ENCODE assay signal across 8 mouse cellular contexts in genomic region chr7:68302586-68303433, GRCm38 (mm10). TPM values are rescaled to one million over a fixed set of nuclear protein-coding genes. Genes with fewer than 3 reads are reported as not detected.
DNase-seq lines count a peak whose midpoint lies in the region; ATAC-seq and TF ChIP-seq lines count a peak whose summit lies in the region.

No protein-coding gene starts in this region.

- H3K4me1 ChIP-seq in heart, embryonic 12.5 days (replicated peaks) = peaks cover 3% of the 10 kb centered on the region; the same call in 1 of the 2 replicates
- no peaks in the 10 kb centered on the region for H3K4me1 ChIP-seq in kidney, embryonic 16.5 days (ENCODE audit: insufficient read depth, low read length)
- H3K4me1 ChIP-seq in liver, embryonic 11.5 days (replicated peaks; ENCODE audit: control insufficient read depth, insufficient read depth, low read length) = no peaks in the 10 kb centered on the region
- H3K4me1 ChIP-seq in stomach, embryonic 14.5 days (ENCODE audit: control insufficient read depth, insufficient read depth, low read length) = no peaks in the 10 kb centered on the region

- no peaks in the 10 kb centered on the region for H3K36me3 ChIP-seq in C2C12 (ENCODE audit: control insufficient read depth, insufficient read depth)
- no peaks in the 10 kb centered on the region for H3K36me3 ChIP-seq in heart, embryonic 12.5 days
- no peaks in the 10 kb centered on the region for H3K36me3 ChIP-seq in kidney, embryonic 16.5 days (ENCODE audit: insufficient read depth, low read length)
- H3K36me3 ChIP-seq in liver, embryonic 11.5 days (ENCODE audit: control insufficient read depth, insufficient read depth, low read length) = no peaks in the 10 kb centered on the region
- no peaks in the 10 kb centered on the region for H3K36me3 ChIP-seq in stomach, embryonic 14.5 days (ENCODE audit: control insufficient read depth, insufficient read depth, low read length)

- H3K27ac ChIP-seq in heart, embryonic 12.5 days (ENCODE audit: poor library complexity, severe bottlenecking) = no peak overlapping the region
- H3K27ac ChIP-seq in kidney, embryonic 16.5 days (ENCODE audit: low read length) = no peak overlapping the region
- H3K27ac ChIP-seq in liver, embryonic 11.5 days (ENCODE audit: low read depth, low read length) = no peak overlapping the region
- H3K27ac ChIP-seq in stomach, embryonic 14.5 days (ENCODE audit: low read length) = no peak overlapping the region

- H3K9ac ChIP-seq in heart, embryonic 12.5 days = no peak overlapping the region
- no peak overlapping the region; the same call in 1 of the 2 replicates for H3K9ac ChIP-seq in kidney, embryonic 16.5 days (replicated peaks; ENCODE audit: low read length)
- no peak overlapping the region for H3K9ac ChIP-seq in liver, embryonic 11.5 days (ENCODE audit: low read depth, low read length)
- H3K9ac ChIP-seq in stomach, embryonic 14.5 days (replicated peaks; ENCODE audit: low read depth, low read length) = no peak overlapping the region

- no peaks in the 10 kb centered on the region for H3K9me3 ChIP-seq in heart, embryonic 12.5 days (replicated peaks)
- H3K9me3 ChIP-seq in kidney, embryonic 16.5 days (ENCODE audit: low read length) = no peaks in the 10 kb centered on the region
- no peaks in the 10 kb centered on the region for H3K9me3 ChIP-seq in liver, embryonic 11.5 days (ENCODE audit: control insufficient read depth, low read length)
- no peaks in the 10 kb centered on the region for H3K9me3 ChIP-seq in stomach, embryonic 14.5 days (ENCODE audit: control insufficient read depth, low read depth, low read length)

- peak; percentile 79 for ATAC-seq in erythroblast, adult 5-6 weeks (replicated peaks; ENCODE audit: low FRiP score, poor library complexity, severe bottlenecking)
- no peak for ATAC-seq in heart, embryonic 12.5 days (ENCODE audit: insufficient number of reproducible peaks, low FRiP score)
- ATAC-seq in kidney, embryonic 16.5 days (ENCODE audit: low FRiP score, low TSS enrichment) = peak; percentile 84; the same call in 1 of the 2 replicates
- no peak for ATAC-seq in liver, embryonic 11.5 days (replicated peaks; ENCODE audit: low FRiP score)
- ATAC-seq in stomach, embryonic 14.5 days (ENCODE audit: insufficient number of reproducible peaks, insufficient read depth, low FRiP score, low read depth) = 0 out of 2 replicates have a peak, but pooled peaks have one; percentile 53

- H3K27me3 ChIP-seq in C2C12 (ENCODE audit: control insufficient read depth, insufficient read depth, insufficient read length) = no peaks in the 10 kb centered on the region
- H3K27me3 ChIP-seq in heart, embryonic 12.5 days (replicated peaks) = no peaks in the 10 kb centered on the region
- H3K27me3 ChIP-seq in kidney, embryonic 16.5 days (ENCODE audit: insufficient read depth, low read length) = no peaks in the 10 kb centered on the region
- no peaks in the 10 kb centered on the region for H3K27me3 ChIP-seq in liver, embryonic 11.5 days (replicated peaks; ENCODE audit: control insufficient read depth, insufficient read depth, low read length)
- H3K27me3 ChIP-seq in stomach, embryonic 14.5 days (ENCODE audit: control insufficient read depth, insufficient read depth, low read length) = no peaks in the 10 kb centered on the region

- TF ChIP-seq POLR2A in brain, embryonic 14.5 days (IDR thresholded peaks at IDR 0.05; ENCODE audit: borderline replicate concordance, extremely low read depth, insufficient read depth, insufficient read length, poor library complexity, severe bottlenecking) = no peak

- peak overlapping the region; percentile 16 for H3K4me3 ChIP-seq in C2C12 (ENCODE audit: insufficient read depth, poor library complexity, severe bottlenecking)
- H3K4me3 ChIP-seq in heart, embryonic 12.5 days = peak overlapping the region; percentile 16
- peak overlapping the region; percentile 14; the same call in 1 of the 2 replicates for H3K4me3 ChIP-seq in kidney, embryonic 16.5 days (ENCODE audit: low read length)
- H3K4me3 ChIP-seq in liver, embryonic 11.5 days (ENCODE audit: low read depth, low read length) = peak overlapping the region; percentile 29; the same call in 1 of the 2 replicates
- no peak overlapping the region for H3K4me3 ChIP-seq in stomach, embryonic 14.5 days (ENCODE audit: low read depth, low read length)

- DNase-seq in brain, embryonic 14.5 days (ENCODE audit: low read depth) = peak; percentile 89
- DNase-seq in liver, embryonic 11.5 days (ENCODE audit: low spot score) = peak; percentile 75
- peak; percentile 85 for DNase-seq in naive thymus-derived CD4-positive, alpha-beta T cell, adult 2 months (ENCODE audit: low read depth)

- no peaks in the 10 kb centered on the region for H3K79me2 ChIP-seq in C2C12 (ENCODE audit: control insufficient read depth, insufficient read depth)

- 24% methylated on average over 18 of the region's 18 CpGs for WGBS in heart, embryonic 12.5 days
- 28% methylated on average over 18 of the region's 18 CpGs for WGBS in kidney, embryonic 16.5 days
- WGBS in liver, embryonic 11.5 days = 25% methylated on average over 18 of the region's 18 CpGs
- WGBS in stomach, embryonic 14.5 days = 27% methylated on average over 18 of the region's 18 CpGs

- peak overlapping the region; percentile 49 for H3K4me2 ChIP-seq in heart, embryonic 12.5 days
- peak overlapping the region; percentile 39 for H3K4me2 ChIP-seq in kidney, embryonic 16.5 days (replicated peaks; ENCODE audit: low read depth, low read length)
- H3K4me2 ChIP-seq in liver, embryonic 11.5 days = peak overlapping the region; percentile 58
- peak overlapping the region; percentile 27 for H3K4me2 ChIP-seq in stomach, embryonic 14.5 days (replicated peaks; ENCODE audit: low read depth, low read length)

- TF ChIP-seq CTCF in C2C12 (IDR thresholded peaks at IDR 0.05; ENCODE audit: control insufficient read depth, insufficient read depth, insufficient read length) = peak; percentile 70
- peak; percentile 95 for TF ChIP-seq CTCF in brain, embryonic 14.5 days (IDR thresholded peaks at IDR 0.05; ENCODE audit: borderline replicate concordance, extremely low read depth, insufficient read depth, insufficient read length)

- H3K79me3 ChIP-seq in C2C12 (ENCODE audit: low read depth) = no peaks in the 10 kb centered on the region

- H3ac ChIP-seq in C2C12 (ENCODE audit: control insufficient read depth, insufficient read length, low read depth) = peak overlapping the region; percentile 8

TF ChIP-seq in C2C12, 6 proteins besides CTCF, POLR2A, EP300 and RAD21:
- TF ChIP-seq MAX (IDR thresholded peaks at IDR 0.05) (no peak), USF1 (IDR thresholded peaks at IDR 0.05; ENCODE audit: low read depth) (no peak), MYOG (IDR thresholded peaks at IDR 0.05; ENCODE audit: control insufficient read depth, extremely low read depth, insufficient read length) (no peak), FOSL1 (IDR thresholded peaks at IDR 0.05; ENCODE audit: insufficient read depth, low read length, poor library complexity, severe bottlenecking) (no peak), MYOD1 (IDR thresholded peaks at IDR 0.05; ENCODE audit: control insufficient read depth, insufficient read length, low read depth) (no peak), CEBPB (IDR thresholded peaks at IDR 0.05; ENCODE audit: low read depth) (no peak)
TF ChIP-seq in C2C12: peak in this region for 0.

RNA-seq across cellular contexts. Expression of gene Fam169b, which starts 29.2 kb away (rescaled TPM):
- polyA plus RNA-seq in C2C12 (2012; fragmentation: generic; extraction: Trizol) = 0.06 TPM
- 0.05 and 0.10 TPM in 2 replicates for polyA plus RNA-seq in brain, embryonic 14.5 days (2012; rRNA removed)
- not detected in 2 replicates for total RNA-seq in erythroblast, adult 5-6 weeks (2015; ENCODE audit: low replicate concordance)
- 0.60 TPM in 1 of 2 replicates, not detected in the other for total RNA-seq in erythroblast, adult 5-6 weeks (2017; ENCODE audit: low replicate concordance)
- polyA plus RNA-seq in heart, embryonic 12.5 days (2016; fragmentation: Nextera tagmentation; extraction: Ambion mirVana) = 0.15 TPM in 1 of 2 replicates, not detected in the other
- polyA plus RNA-seq in kidney, embryonic 16.5 days (2015; fragmentation: Nextera tagmentation; extraction: Ambion mirVana) = 1.1 and 1.5 TPM in 2 replicates
- 0.26 and 0.29 TPM in 2 replicates for polyA plus RNA-seq in liver, embryonic 11.5 days (2014; fragmentation: Nextera tagmentation; extraction: Ambion mirVana)
- polyA plus RNA-seq in stomach, embryonic 14.5 days (2014; fragmentation: Nextera tagmentation; extraction: Ambion mirVana) = 0.17 and 0.21 TPM in 2 replicates

RNA-seq across cellular contexts. Expression of gene Pgpep1l, which starts 38.8 kb away (rescaled TPM):
- not detected for polyA plus RNA-seq in C2C12 (2012; fragmentation: generic; extraction: Trizol)
- 0.14 and 0.41 TPM in 2 replicates for polyA plus RNA-seq in brain, embryonic 14.5 days (2012; rRNA removed)
- not detected in 2 replicates for total RNA-seq in erythroblast, adult 5-6 weeks (2015; ENCODE audit: low replicate concordance)
- not detected in 2 replicates for total RNA-seq in erythroblast, adult 5-6 weeks (2017; ENCODE audit: low replicate concordance)
- polyA plus RNA-seq in heart, embryonic 12.5 days (2016; fragmentation: Nextera tagmentation; extraction: Ambion mirVana) = 0.50 TPM in 1 of 2 replicates, not detected in the other
- polyA plus RNA-seq in kidney, embryonic 16.5 days (2015; fragmentation: Nextera tagmentation; extraction: Ambion mirVana) = not detected in 2 replicates
- polyA plus RNA-seq in liver, embryonic 11.5 days (2014; fragmentation: Nextera tagmentation; extraction: Ambion mirVana) = not detected in 2 replicates
- polyA plus RNA-seq in stomach, embryonic 14.5 days (2014; fragmentation: Nextera tagmentation; extraction: Ambion mirVana) = not detected in 2 replicates

Comparison
In these comparisons a context has a peak if more than half of its experiments do, and no peak if none do; other contexts are left out.
1. ATAC-seq: peak in erythroblast, adult 5-6 weeks (single experiment), kidney, embryonic 16.5 days (single experiment) and stomach, embryonic 14.5 days (single experiment); none in heart, embryonic 12.5 days (single experiment) and liver, embryonic 11.5 days (single experiment).
2. Peak in every context shown above with its lines, with median percentiles within 50 percentile points of each other: DNase-seq and H3K4me2 ChIP-seq.